Mouse (Mus musculus) adrenal gland, adult 8-10 months (tissue): ENCODE data around the gene Fetub. TPM values are rescaled to one million over a fixed set of nuclear protein-coding genes. Genes with fewer than 3 reads are reported as not detected.

ENCODE experiments used
- DNase-seq: peaks from one replicate; pipeline ENCODE4 v3.0.0; 2022
- total RNA-seq, 4 experiments: library from RNA; stranded (reverse); gene quantifications; 2 replicates each; pipeline ENCODE4 v1.2.4; 2022

Gene Fetub
- total RNA-seq = 10 to 100 TPM in 2 of 4 experiments, 1 to 10 TPM in 2; 2.4 to 25.4 (median 6.9) TPM

DNA sequence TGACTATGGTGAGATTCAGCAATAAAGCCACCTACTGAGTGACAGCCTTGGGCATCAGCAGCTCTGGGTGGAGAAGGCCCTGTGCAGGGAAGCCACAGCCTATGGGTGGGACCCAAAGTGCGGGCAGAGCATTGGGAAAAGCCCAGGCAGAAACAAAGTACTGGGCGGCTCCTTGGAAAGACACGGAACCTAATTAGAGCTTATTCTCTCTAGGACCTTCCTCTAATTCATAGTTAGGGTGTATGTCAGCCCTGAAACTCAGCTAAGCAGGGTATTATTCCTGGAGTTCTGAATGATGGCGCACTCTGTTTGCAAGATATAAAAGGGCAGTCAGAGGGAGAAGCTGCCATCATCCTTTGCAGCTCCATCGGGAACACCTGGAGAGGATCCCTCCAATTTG, at the start of gene Fetub:
Fetub (plus strand) TSS at position 301 of the 400 bp plus-strand sequence.
- DNase-seq = no peak

DNA sequence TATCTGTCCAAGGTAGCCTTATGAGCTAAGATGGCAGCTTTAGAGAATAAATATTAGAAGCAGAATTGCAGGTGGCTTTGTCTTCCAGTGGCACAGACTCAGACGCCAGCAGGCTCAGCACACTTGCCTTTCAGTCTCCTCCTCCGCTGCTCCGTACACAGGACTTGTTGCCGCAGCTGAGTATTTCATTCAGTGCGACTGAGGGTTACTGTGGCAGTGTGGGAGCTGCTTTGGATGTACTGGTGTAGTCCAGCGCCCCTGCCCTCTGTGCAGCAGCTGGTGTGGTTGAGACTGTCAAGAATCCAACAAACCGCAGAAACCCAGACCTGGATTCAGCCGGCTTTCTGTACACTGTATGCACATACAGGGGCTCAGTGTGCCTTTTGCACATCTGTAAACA, 45.7 kb upstream of the Fetub start:
- no peak for DNase-seq

DNA sequence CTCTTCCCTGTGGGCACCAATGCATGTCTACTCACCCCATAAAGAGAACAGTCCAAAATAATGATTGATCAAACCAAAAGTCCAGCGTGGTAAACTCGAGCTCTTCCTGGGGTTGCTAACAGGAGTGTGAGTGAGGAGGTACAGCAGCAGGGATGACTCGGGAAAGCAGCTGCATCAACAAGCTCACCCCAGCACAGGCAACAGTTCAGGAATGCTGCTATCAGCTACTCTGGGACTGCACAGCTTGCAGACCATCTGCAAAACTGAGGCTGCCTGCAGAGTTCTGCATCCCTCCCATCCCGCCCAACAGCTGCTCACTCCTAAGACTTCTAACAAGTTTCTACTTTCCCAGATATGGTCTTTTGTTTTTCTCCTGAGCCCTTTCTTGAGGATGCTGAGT, 44.8 kb upstream of the Fetub start:
- no peak for DNase-seq

GRCm38 (mm10) chr16:22876218-22877043, 41.7 kb upstream of the Fetub start:
- no peak for DNase-seq

DNA sequence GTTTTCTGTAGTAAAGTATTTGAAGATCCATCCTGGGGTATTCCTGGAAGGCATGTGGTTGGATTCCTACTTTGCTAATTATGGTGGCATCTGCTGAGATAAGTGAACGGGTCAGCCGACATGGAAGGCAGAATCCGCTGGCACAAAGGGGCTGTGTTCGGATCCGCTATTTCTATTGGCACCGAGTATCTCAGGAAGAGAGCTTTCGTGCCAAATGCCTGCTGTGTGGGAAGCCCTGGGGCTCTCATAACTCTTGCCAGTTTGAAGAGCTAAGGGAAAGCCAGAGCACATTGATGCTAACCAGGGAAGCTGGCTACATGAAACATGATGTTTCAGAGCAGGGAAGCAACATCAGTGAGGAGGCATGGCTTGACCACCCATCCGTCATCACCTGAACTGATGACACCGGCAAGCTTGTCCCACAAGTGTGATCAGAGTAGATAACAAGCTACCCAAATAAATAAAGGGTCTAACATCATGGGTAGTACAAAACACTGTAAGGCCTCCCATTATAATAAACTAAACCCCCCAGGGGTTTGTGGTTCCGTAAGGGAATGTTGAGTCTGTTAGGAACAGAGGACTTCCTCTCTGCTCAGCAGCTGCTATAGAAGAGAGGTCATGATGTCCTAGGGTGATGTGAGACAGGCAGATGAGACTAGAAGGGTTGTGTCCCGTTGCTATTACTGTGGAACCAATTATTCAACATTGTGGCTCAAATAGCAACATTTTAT, 40.3 kb upstream of the Fetub start:
- DNase-seq = no peak

DNA sequence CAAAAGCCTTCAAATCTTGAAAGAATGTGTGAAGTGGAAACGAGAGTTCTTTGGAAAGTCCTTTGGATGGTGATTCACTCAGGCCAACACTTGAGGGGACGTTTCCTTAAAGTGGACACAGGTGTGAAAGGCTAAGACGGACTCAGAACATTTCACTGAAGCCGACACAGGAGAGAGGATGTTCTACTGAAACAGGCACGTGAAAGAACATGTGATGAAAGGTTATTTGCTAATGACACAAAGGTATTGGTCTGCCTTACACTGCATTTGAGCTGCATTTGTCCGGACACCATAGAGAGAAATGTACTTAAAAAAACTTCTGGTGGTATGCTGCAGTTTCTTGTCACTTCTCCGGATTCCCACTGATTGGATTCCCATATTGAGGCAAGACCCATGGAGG, 39.4 kb upstream of the Fetub start:
- no peak for DNase-seq

DNA sequence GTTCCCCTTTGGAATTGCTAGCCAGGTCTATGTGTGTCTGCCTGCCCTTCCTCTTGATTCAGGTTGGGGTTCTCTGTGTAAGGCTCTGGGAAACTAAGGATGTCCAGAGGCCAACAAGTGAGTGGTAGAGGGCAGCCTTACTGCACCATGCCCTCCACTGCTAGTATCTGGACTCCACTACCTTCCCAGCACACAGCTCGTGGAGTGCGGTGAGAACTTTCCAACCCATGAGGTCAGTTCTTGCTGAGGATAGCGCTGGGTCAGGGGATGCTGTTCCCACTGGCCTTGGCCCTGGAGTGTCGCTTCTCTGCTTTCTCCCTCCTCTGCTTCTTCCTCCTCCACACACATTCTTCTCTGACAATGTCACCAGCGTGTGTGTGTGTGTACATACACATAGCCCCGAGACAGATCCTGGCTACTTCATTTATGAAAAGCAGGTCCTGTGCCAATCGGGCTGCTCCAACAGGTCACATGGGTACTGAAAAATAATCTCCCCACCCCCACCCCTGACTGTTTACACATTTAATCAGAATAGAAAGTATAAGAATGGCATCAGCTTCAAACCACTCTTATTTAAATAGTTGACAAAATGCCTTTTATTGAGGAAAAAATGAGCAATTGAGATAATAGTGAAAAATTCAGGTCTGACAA, 38.1 kb upstream of the Fetub start:
- no peak for DNase-seq

- no peak for DNase-seq
These were observed 37.2 kb upstream of the Fetub start for GRCm38 (mm10) chr16:22880900-22881299.

GRCm38 (mm10) chr16:22881487-22881886, 36.6 kb upstream of the Fetub start:
- peak; percentile 43 for DNase-seq

- DNase-seq = no peak
These were observed 34.7 kb upstream of the Fetub start for GRCm38 (mm10) chr16:22883441-22883840.

- no peak for DNase-seq
These were observed 32.8 kb upstream of the Fetub start for GRCm38 (mm10) chr16:22885356-22885755.

- peak; percentile 72 for DNase-seq
These were observed 31.4 kb upstream of the Fetub start for GRCm38 (mm10) chr16:22886726-22887125.

DNA sequence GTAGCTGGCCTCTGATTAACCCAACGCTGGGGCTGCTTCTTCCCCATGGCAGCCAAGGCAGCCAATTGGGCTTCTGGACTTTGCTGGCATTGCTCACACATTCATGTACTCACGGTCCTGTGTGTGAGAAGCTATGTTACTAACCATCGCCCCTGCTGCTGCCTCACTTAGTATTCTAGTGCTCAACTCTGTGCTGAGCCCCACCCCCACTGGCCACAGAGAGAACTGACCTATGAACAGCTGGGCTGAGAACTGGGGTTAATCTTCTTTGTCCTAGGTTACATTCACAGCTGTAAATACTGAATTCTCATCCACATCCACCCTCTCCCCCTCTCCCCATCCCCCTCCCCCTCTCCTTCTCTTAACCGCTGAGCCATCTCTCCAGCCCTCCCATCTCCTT, 29.3 kb upstream of the Fetub start:
- DNase-seq = no peak

- no peak for DNase-seq
These were observed 28.4 kb upstream of the Fetub start for GRCm38 (mm10) chr16:22889716-22890115.

- DNase-seq = no peak
These were observed 27.2 kb upstream of the Fetub start, which contains the start of gene Ahsg for GRCm38 (mm10) chr16:22890683-22891510. Ahsg (plus strand) TSS chr16:22891277.

DNA sequence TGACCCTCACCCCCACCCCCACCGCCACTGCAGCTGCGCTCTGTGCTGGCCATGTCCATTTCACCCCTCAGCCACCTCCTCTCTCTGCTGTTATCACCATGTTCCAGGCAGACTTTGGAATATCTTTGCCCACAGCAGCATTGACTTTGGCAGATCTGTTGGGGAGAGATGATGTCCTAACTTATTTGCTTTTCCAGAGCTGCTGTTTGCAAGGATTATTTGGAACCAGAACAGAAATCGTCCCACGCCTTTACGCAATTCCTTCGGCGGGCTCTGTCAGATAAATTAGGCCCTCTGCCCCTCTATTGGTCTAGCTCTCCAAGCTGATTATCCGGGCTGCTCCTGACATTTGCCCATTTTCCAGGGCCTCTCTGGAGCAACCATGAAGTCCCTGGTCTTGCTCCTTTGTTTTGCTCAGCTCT, 26.4 kb upstream of the Fetub start:
- DNase-seq = no peak

DNA sequence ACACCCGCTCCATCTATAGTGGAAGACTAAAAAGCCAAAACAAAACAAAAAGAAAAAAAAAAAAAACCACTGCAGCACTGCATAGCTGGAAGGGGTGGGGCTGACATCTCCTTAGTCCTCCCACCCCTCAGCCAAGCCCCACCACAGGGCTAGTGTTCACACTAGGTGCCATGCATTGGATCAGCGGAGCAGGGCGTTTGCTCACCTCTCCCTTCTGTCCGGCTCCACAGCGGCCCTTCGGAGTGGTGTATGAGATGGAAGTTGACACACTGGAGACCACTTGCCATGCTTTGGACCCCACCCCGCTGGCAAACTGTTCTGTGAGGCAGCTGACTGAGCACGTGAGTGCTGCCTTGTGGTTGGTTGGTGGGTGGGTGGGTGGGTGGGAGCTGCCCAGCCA, 24.0 kb upstream of the Fetub start:
- no peak for DNase-seq

- no peak for DNase-seq
These were observed 21.5 kb upstream of the Fetub start for GRCm38 (mm10) chr16:22896618-22897017.

GRCm38 (mm10) chr16:22899346-22899745, 18.8 kb upstream of the Fetub start:
- DNase-seq = no peak

DNA sequence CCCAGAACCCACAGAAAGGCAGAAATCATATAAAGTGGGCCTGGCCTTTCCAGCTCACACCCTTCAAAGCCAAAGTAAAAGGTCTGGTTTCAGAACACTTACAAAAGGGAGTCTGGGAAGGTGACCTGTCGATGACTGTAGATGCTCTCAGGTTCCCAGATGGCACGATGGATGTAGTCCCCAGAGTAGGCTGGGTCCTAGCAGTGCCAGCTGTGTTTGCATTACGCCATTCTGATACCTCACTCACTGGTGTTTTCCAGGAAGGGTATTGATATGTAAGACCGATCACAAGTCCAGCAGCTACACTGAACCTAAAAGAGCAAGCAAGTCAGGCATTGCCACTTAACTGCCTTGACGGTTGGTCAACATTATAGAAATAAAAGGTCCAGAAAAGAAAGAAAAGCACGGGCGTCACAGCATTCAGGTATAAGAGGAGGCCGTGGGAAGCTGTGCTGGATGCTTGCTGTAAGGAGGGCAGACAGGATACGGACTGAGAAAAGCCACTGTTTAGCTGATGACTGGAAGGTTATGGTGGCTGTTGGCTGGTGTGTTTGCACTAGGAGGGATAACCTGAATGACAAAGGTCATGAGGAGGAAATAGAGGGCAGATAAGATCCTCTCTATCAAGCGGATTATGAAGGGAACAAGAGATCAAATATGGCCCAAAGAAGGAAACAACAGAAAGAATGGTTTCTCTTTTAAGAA, 18.1 kb upstream of the Fetub start:
- no peak for DNase-seq

DNA sequence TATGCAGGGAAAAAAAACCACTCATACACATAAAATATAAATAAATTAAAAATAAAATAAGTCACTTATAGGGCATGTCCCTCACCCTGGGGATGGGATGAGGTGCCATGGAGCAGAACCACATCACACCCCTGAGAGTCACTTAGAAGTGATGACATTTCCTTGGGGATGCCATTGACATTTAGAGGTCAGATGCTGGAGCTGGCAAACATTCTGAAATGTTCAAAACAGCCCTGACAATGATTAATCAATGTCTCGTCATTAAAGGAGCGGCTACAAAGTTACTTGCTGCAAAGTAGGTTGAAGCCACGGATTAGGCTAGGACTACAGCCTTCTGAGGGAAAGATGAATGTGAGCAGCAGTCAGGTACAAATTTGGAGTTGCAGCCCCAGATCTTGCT, 16.8 kb upstream of the Fetub start:
- no peak for DNase-seq

DNA sequence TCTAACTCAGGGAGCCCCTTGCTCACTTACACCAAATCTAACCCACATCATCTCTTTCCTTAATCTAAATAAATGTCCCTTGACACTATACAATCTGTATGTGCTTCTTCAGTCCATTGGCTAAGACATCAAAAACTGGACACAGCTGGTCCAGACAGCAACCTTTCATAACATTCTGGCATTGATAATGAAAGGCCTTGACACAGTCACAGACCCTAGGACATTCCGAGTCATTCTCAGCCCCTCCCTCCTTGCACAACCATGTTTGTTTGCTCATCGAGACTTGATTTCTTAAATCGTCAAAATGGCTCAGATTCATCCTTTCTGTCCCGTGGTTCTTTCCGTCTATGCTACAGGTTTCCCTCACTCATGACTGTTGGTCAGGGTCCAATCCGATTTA, 8.8 kb upstream of the Fetub start:
- DNase-seq = no peak
